Mouse (Mus musculus): ENCODE measurements around the gene Slc35b3.

GRCm38 (mm10) chr13:38967518-38967917 lies 6.8 kb upstream of the Slc35b3 start:
- TF ChIP-seq POLR2A (IDR thresholded peaks at IDR 0.05; ENCODE audit: extremely low read depth, insufficient read depth, low read length) (no peak), CTCF (IDR thresholded peaks at IDR 0.05; ENCODE audit: extremely low read depth, insufficient read depth, low read length) (no peak)

Measured in cortical plate, adult 2 months (tissue).